Mouse (Mus musculus): Measurements from ENCODE around the gene Ptcd3.
"Not testable (repeated sequence)": the region's sequence is repeated elsewhere in the genome, so short reads cannot be mapped to it uniquely, and the experiment has no call there.

Ptcd3 gene

GRCm38 (mm10) chr6:71908481-71909381 lies at the start of gene Ptcd3, which contains the start of gene Polr1a:
Gene Ptcd3, minus strand, starts transcription at chr6:71908750.
Gene Polr1a, plus strand, starts transcription at chr6:71909053.
- peak; percentile 96 for DNase-seq (ENCODE audit: low spot score)

GRCm38 (mm10) chr6:71951192-71951591 lies 42.6 kb upstream of the Ptcd3 start:
- DNase-seq (ENCODE audit: low spot score) = no peak

- DNase-seq (ENCODE audit: low spot score) = no peak
Observed at GRCm38 (mm10) chr6:71950592-71950991, 42.0 kb upstream of the Ptcd3 start.

- DNase-seq (ENCODE audit: low spot score) = no peak
Observed at GRCm38 (mm10) chr6:71949721-71950120, 41.2 kb upstream of the Ptcd3 start.

GRCm38 (mm10) chr6:71946121-71946520 lies 37.6 kb upstream of the Ptcd3 start:
- no peak for DNase-seq (ENCODE audit: low spot score)

- no peak for DNase-seq (ENCODE audit: low spot score)
Observed at GRCm38 (mm10) chr6:71945101-71945500, 36.6 kb upstream of the Ptcd3 start.

- peak; percentile 39 for DNase-seq (ENCODE audit: low spot score)
Observed at GRCm38 (mm10) chr6:71940912-71941311, 32.4 kb upstream of the Ptcd3 start.

- DNase-seq (ENCODE audit: low spot score) = no peak
Observed at GRCm38 (mm10) chr6:71935737-71936136, 27.2 kb upstream of the Ptcd3 start.

GRCm38 (mm10) chr6:71934081-71934556 lies 25.6 kb upstream of the Ptcd3 start:
- DNase-seq (ENCODE audit: low spot score) = peak; percentile 29

- DNase-seq (ENCODE audit: low spot score) = no peak
Observed at GRCm38 (mm10) chr6:71932347-71932746, 23.8 kb upstream of the Ptcd3 start.

- DNase-seq (ENCODE audit: low spot score) = no peak
Observed at GRCm38 (mm10) chr6:71930830-71931437, 22.4 kb upstream of the Ptcd3 start.

- no peak for DNase-seq (ENCODE audit: low spot score)
Observed at GRCm38 (mm10) chr6:71930053-71930452, 21.5 kb upstream of the Ptcd3 start.

- DNase-seq (ENCODE audit: low spot score) = peak; percentile 71
Observed at GRCm38 (mm10) chr6:71927911-71928310, 19.4 kb upstream of the Ptcd3 start.

GRCm38 (mm10) chr6:71925233-71925632 lies 16.7 kb upstream of the Ptcd3 start:
- DNase-seq (ENCODE audit: low spot score) = not testable (repeated sequence)

GRCm38 (mm10) chr6:71920752-71921151 lies 12.2 kb upstream of the Ptcd3 start:
- DNase-seq (ENCODE audit: low spot score) = no peak

GRCm38 (mm10) chr6:71911686-71912450 lies 3.3 kb upstream of the Ptcd3 start:
- DNase-seq (ENCODE audit: low spot score) = no peak

- peak; percentile 2 for DNase-seq (ENCODE audit: low spot score)
Observed at GRCm38 (mm10) chr6:71909840-71910239, 1.3 kb upstream of the Ptcd3 start.

- no peak for DNase-seq (ENCODE audit: low spot score)
Observed at GRCm38 (mm10) chr6:71909384-71909783, 834 bp upstream of the Ptcd3 start.

- DNase-seq (ENCODE audit: low spot score) = peak; percentile 27
Observed at GRCm38 (mm10) chr6:71907702-71908235, 781 bp downstream of the Ptcd3 start.

GRCm38 (mm10) chr6:71893263-71893662 lies 15.3 kb downstream of the Ptcd3 start:
- DNase-seq (ENCODE audit: low spot score) = no peak

GRCm38 (mm10) chr6:71877965-71878760 lies 30.4 kb downstream of the Ptcd3 start:
- peak; percentile 7 for DNase-seq (ENCODE audit: low spot score)

All from embryo, embryonic 10.5 days (tissue).